Mouse (Mus musculus): ENCODE results near the gene Trim3.

- no peak for TF ChIP-seq RCOR1 (conservative IDR thresholded peaks at IDR 0.05; ENCODE audit: low read depth, low read length)
- TF ChIP-seq CTCF (conservative IDR thresholded peaks at IDR 0.05 in 1 of 2, IDR thresholded peaks at IDR 0.05 in 1 of 2; ENCODE audit: low read depth in 2 of 2, low read length in 2 of 2): no peak
- no peak for TF ChIP-seq BHLHE40 (IDR thresholded peaks at IDR 0.05; ENCODE audit: low read depth, low read length)
- TF ChIP-seq MYC (IDR thresholded peaks at IDR 0.05; ENCODE audit: low read depth, low read length): no peak
- TF ChIP-seq POLR2A (IDR thresholded peaks at IDR 0.05; ENCODE audit: low read depth, low read length): no peak
- no peak for TF ChIP-seq POLR2AphosphoS2 (IDR thresholded peaks at IDR 0.05; ENCODE audit: low read depth, low read length)
These were observed 51.4 kb downstream of the Trim3 start for GRCm38 (mm10) chr7:105581959-105582358.
